Mouse (Mus musculus): ENCODE results near the gene Faah.
A peak's percentile ranks its signal among the peaks of the same experiment; 100 is the strongest.

Faah gene

DNA sequence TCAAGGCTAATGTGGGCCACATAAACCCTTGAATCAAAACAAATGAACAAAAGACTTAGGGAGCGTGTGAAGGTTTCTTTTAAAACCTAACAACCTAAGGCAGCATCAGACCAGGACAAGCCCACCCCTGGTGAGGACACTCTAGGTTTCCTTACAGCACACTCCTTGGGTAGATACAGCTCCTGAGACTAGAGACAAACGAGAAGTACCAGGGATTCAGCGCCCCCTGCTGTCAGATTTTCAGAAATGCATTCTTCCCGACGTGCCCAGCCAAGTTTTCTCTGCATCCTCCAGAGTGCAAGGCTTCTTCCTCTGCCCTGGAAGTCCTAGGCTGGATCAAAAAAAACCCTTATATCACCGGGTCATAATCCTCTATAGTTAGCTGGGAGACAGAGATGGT lies 65.0 kb downstream of the Faah start:
- peak; percentile 67 for DNase-seq (ENCODE audit: low read depth, low spot score)

- DNase-seq (ENCODE audit: low read depth, low spot score): no peak
Observed at GRCm38 (mm10) chr4:115943669-115944314, 73.9 kb downstream of the Faah start.

DNA sequence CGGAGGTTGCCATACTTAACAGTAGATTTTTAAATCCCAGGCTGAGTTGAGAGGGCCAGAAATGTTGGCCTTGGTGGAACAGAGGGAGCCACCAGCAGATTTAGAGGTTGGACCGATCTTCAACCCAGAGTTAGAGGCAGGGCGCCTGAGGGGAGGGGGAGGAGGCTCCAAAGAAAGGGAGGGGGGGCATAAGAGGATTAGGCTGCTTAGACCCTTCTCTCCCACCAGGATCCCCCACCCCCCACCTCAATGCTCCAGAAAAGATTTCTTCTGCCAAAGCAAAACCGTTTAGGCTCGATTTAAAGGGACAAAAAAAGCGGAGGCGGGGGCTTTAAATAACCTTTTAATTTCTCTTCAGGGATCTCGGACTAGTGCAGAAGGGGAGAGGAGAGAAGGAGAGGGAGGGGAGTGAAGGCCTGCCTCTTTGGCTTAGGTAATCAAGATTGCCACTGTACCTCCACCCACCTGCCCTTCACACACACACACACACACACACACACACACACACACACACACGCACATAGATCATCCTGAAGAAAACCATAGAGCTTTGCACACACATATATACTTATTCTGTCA lies 76.4 kb downstream of the Faah start:
- no peak for DNase-seq (ENCODE audit: low read depth, low spot score)

DNA sequence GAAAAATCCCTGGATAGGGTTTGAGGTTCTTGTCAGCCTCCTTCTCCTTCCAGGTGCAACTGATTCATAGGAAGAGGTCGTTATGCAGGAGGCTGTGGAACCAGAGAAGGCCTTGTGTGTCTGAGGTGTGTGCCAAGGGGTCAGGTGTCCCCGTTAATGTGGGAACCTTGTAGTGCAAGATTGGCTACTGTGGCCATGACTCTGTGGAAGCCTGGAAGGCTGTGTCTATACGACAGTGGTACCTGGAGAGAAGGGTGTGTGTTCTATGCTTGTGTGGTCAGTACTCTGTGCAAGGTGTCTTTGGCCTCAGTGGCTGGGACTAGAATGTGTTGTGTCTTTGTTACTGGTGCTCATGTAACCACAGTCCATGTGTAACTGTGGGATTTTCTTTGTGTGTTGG lies 77.0 kb downstream of the Faah start:
- no peak for DNase-seq (ENCODE audit: low read depth, low spot score)

- no peak for DNase-seq (ENCODE audit: low read depth, low spot score)
Observed at GRCm38 (mm10) chr4:115939295-115940102, 78.2 kb downstream of the Faah start, which contains the start of gene Dmbx1. Dmbx1 (minus strand) TSS chr4:115939926.

DNA sequence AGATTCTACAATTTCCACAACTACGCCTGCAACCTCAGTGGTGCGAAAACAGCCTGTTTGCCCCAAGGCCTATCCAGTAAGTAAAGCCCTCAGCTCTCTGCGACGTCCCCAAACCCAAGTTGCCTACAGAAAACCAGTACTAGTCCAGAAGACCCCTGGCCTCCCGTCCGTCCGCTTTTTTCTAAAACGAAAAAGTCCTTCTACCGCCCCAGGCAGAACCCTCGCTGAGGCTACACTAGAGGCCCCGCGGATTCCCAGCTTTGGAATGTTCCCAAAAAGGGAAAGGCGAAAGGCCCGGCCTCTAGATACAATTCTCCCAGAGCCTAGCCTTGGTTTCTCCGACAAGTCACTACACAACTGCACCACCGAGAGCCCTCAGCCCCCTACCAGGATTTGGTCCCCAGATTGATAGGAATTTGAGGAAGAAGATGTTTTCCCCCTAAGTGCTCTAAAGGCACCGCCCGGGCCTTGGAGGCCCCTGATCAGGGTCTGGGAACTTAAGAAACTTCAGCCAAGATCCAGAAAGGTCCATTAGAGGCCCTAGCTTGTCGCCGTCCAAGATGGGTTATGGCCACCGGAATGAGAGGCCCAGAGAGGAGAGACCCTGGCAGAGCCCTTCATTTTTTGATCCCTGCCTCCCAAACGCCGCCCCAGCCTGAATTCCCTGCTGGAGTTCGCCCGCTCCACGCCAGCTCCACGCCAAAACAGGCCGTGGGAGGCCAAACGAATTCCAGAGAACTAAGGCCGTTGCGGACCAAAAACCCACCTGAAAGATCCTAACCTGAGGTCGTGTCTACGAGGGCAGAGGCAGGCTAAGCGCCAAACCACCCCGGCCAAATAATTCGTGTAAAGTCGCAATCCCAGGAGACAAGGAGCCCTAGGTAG lies 79.2 kb downstream of the Faah start:
- no peak for DNase-seq (ENCODE audit: low read depth, low spot score)

GRCm38 (mm10) chr4:115937061-115937976 lies 80.4 kb downstream of the Faah start:
- no peak for DNase-seq (ENCODE audit: low read depth, low spot score)

- DNase-seq (ENCODE audit: low read depth, low spot score): no peak
Observed at GRCm38 (mm10) chr4:115936646-115937045, 81.1 kb downstream of the Faah start.

DNA sequence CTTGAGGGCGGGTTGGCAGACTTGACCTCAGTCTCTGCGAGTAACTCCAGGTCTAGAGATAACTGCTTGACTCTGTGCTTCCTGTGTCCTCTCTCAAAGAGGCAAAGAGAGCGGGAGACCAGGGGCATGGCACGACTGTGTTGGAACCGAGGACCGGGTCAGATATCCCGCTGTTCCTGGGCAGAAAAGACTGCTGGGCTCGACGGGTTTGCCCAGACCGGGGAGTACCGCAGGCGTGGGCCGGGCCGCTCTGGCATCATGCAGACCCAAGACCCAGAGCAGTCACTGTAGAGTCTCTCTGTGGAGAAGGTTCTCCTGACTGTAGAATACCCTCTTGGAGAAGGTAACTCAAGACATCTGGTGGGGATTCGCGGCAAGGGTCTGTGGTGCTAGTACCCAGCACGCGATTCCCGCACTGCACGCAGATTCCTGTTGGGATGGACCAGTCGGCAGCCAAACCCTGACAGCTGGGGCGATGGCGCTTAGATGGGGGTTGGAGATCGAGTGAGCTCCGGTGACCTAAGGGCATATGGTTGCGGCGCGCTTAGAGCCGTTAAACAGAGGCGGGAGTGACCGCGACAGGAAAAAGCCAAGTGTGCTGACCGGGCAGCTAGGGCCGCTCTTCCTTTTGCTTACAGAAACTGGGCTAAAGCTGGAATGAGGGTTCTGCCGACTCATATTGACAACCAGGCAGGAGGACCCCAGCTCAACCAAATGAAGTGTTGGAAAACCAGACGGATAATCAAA lies 81.7 kb downstream of the Faah start:
- no peak for DNase-seq (ENCODE audit: low read depth, low spot score)

GRCm38 (mm10) chr4:115931556-115932088 lies 86.1 kb downstream of the Faah start:
- DNase-seq (ENCODE audit: low read depth, low spot score): no peak

- no peak for DNase-seq (ENCODE audit: low read depth, low spot score)
Observed at GRCm38 (mm10) chr4:115927637-115928036, 90.1 kb downstream of the Faah start.

- DNase-seq (ENCODE audit: low read depth, low spot score): peak; percentile 62
Observed at GRCm38 (mm10) chr4:115923262-115923880, 94.4 kb downstream of the Faah start.

DNA sequence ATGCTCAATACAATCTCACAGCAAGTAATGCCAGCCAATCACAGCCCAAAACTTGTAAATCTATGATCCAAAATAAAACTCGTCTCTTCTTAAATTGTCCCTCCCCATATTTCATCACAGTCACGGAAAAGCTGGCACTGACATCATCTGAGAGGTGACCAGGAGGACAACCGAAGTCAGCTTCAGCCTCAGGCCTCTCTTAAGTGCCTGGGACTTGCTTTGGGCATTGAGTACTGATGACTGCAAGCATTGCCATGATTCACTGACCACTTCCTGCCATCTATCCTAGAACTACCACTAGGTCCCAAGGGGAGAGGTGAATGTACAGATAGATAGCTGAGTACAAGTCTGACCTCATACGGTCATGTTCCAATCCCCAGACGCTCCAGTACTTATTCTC lies 95.0 kb downstream of the Faah start:
- peak; percentile 95 for DNase-seq (ENCODE audit: low read depth, low spot score)

DNA sequence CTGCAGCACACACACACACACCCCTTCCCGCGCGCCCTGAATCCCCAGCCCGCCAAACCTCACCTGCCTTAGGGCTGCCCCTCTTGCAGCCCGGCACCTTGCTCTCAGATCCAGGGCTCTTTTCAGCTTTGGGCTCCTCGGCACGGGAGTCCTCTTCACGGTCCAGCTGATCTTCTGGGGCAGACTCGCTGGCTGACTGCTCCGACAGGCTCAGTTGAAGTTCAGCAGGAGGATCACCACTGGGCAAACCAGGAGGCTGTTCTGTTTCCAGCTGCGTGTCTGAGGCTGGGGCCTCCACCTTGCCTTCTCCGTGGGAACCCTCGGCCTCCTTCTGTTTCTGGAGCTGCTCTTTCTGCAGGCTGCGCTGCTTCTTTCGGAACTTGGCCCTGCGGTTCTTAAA lies 97.8 kb downstream of the Faah start:
- no peak for DNase-seq (ENCODE audit: low read depth, low spot score)

Measured in 3T3-L1 (cell line).